Mouse (Mus musculus): ENCODE measurements around the gene Eea1. TPM values are rescaled to one million over a fixed set of nuclear protein-coding genes. Genes with fewer than 3 reads are reported as not detected.

Eea1 gene
- polyA plus RNA-seq, 1 experiment, result 1.5 TPM

GRCm38 (mm10) chr10:95991176-95991575, 50.7 kb downstream of the Eea1 start:
- Histone ChIP-seq H3K27ac (ENCODE audit: control insufficient read depth, insufficient read depth, low read length) (no peak overlapping the region), H3K27me3 (ENCODE audit: control insufficient read depth, insufficient read depth, low read length) (no peaks in the 10 kb centered on the region), H3K4me1 (replicated peaks; ENCODE audit: control insufficient read depth, insufficient read depth, low read length) (no peaks in the 10 kb centered on the region), H3K36me3 (ENCODE audit: control insufficient read depth, insufficient read depth, low read length) (no peaks in the 10 kb centered on the region), H3K4me3 (ENCODE audit: control insufficient read depth, insufficient read depth, low read length) (no peak overlapping the region)
- DNase-seq, result no peak
- 88% methylated on average over 1 of the region's 1 CpGs for WGBS
- no peak for TF ChIP-seq POLR2A (IDR thresholded peaks at IDR 0.05; ENCODE audit: control insufficient read depth, extremely low read depth, insufficient read depth, low read length, poor library complexity)
- no peak for TF ChIP-seq CTCF (IDR thresholded peaks at IDR 0.05; ENCODE audit: borderline replicate concordance, control insufficient read depth, extremely low read depth, insufficient read depth, low read length, poor library complexity)

DNA sequence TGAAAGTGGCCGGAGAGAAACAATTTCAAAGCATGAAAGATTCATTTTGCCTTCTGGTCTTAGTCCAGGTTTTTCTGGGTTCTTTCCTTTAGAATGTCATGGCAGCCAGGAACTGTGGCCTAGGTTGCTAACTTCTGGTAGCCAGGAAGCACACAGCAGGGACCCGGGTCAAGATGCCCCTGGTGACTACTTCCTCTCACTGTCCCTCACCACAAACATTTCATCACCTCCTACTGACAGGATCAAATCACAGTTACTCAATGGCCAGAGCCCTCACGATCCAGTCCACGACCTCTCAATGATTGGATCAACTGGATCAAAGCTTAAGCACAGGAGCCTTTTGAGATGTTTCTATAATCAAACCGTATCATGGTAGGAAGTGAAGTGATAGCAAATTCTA, 60.5 kb downstream of the Eea1 start:
- WGBS, result 83% methylated on average over 5 of the region's 5 CpGs
- Histone ChIP-seq H3K27me3 (ENCODE audit: control insufficient read depth, insufficient read depth, low read length) (no peaks in the 10 kb centered on the region), H3K36me3 (ENCODE audit: control insufficient read depth, insufficient read depth, low read length) (no peaks in the 10 kb centered on the region), H3K27ac (ENCODE audit: control insufficient read depth, insufficient read depth, low read length) (no peak overlapping the region), H3K4me3 (ENCODE audit: control insufficient read depth, insufficient read depth, low read length) (no peak overlapping the region), H3K4me1 (replicated peaks; ENCODE audit: control insufficient read depth, insufficient read depth, low read length) (no peaks in the 10 kb centered on the region)
- DNase-seq, result no peak
- TF ChIP-seq CTCF (IDR thresholded peaks at IDR 0.05; ENCODE audit: borderline replicate concordance, control insufficient read depth, extremely low read depth, insufficient read depth, low read length, poor library complexity) (no peak), POLR2A (IDR thresholded peaks at IDR 0.05; ENCODE audit: control insufficient read depth, extremely low read depth, insufficient read depth, low read length, poor library complexity) (no peak)

GRCm38 (mm10) chr10:96015738-96016137, 75.3 kb downstream of the Eea1 start:
- TF ChIP-seq POLR2A (IDR thresholded peaks at IDR 0.05; ENCODE audit: control insufficient read depth, extremely low read depth, insufficient read depth, low read length, poor library complexity) (no peak), CTCF (IDR thresholded peaks at IDR 0.05; ENCODE audit: borderline replicate concordance, control insufficient read depth, extremely low read depth, insufficient read depth, low read length, poor library complexity) (no peak)
- no peak overlapping the region for H3K4me3 ChIP-seq (ENCODE audit: control insufficient read depth, insufficient read depth, low read length)
- no peaks in the 10 kb centered on the region for H3K27me3 ChIP-seq (ENCODE audit: control insufficient read depth, insufficient read depth, low read length)
- no peak for DNase-seq
- H3K27ac ChIP-seq (ENCODE audit: control insufficient read depth, insufficient read depth, low read length), result no peak overlapping the region
- no peaks in the 10 kb centered on the region; the same call in 1 of the 2 replicates for H3K4me1 ChIP-seq (replicated peaks; ENCODE audit: control insufficient read depth, insufficient read depth, low read length)
- no peaks in the 10 kb centered on the region for H3K36me3 ChIP-seq (ENCODE audit: control insufficient read depth, insufficient read depth, low read length)

DNA sequence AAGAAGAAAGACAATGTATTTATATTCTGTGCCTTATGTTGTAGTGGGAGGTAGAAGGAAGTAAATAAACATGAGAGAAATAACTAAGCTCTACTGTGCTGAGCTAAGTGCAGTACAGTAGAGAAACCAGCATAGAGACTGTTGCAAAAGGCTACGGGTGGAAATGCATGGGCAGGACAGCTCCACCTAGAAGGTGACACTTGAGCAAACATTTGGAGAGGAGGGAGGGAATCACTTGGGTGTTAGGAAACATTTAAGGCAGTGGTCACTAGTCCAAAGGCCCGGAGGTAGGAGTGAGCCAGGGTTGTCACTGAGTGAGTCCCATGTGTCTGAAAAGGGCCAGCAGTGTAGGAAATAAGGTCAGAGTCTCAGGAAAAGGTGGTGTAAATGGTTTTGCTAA, 77.0 kb downstream of the Eea1 start:
- no peaks in the 10 kb centered on the region for H3K4me1 ChIP-seq (replicated peaks; ENCODE audit: control insufficient read depth, insufficient read depth, low read length)
- no peak overlapping the region for H3K4me3 ChIP-seq (ENCODE audit: control insufficient read depth, insufficient read depth, low read length)
- WGBS, result 98% methylated on average over 2 of the region's 2 CpGs
- no peaks in the 10 kb centered on the region for H3K27me3 ChIP-seq (ENCODE audit: control insufficient read depth, insufficient read depth, low read length)
- no peaks in the 10 kb centered on the region for H3K36me3 ChIP-seq (ENCODE audit: control insufficient read depth, insufficient read depth, low read length)
- TF ChIP-seq CTCF (IDR thresholded peaks at IDR 0.05; ENCODE audit: borderline replicate concordance, control insufficient read depth, extremely low read depth, insufficient read depth, low read length, poor library complexity) (no peak), POLR2A (IDR thresholded peaks at IDR 0.05; ENCODE audit: control insufficient read depth, extremely low read depth, insufficient read depth, low read length, poor library complexity) (no peak)
- DNase-seq, result no peak
- H3K27ac ChIP-seq (ENCODE audit: control insufficient read depth, insufficient read depth, low read length), result no peak overlapping the region

DNA sequence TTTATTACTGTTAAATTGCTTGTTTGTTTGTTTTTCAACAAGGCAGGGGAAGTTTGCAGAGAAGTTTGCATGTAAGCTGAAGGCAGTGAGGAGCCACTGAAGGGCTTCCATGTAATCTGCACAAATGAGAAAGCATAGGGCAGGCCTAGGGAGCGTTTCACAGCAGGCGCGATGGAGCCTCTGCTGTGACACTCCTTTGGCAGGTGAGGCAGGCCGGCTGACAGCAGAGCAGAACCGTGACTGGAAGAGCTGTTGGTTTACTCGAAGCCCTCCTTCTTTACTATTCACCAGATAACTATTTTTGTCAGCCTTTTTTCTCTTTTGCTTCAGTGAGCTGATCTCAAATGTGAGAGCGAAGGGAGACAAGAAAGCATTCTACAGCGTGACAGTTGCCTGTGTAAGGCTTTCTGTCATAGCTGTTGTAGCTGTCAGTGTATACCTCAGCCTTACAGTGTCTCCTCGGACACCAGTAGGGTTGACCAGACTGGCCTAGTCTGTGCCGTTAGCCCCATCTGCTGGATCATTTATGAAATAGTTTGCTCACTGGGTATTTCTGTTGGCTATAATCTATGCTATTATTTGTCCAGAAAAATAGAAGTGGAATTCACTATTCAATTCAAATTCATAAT, 93.0 kb downstream of the Eea1 start:
- no peak overlapping the region for H3K27ac ChIP-seq (ENCODE audit: control insufficient read depth, insufficient read depth, low read length)
- TF ChIP-seq CTCF (IDR thresholded peaks at IDR 0.05; ENCODE audit: borderline replicate concordance, control insufficient read depth, extremely low read depth, insufficient read depth, low read length, poor library complexity), result no peak
- no peak overlapping the region for H3K4me3 ChIP-seq (ENCODE audit: control insufficient read depth, insufficient read depth, low read length)
- H3K36me3 ChIP-seq (ENCODE audit: control insufficient read depth, insufficient read depth, low read length), result no peaks in the 10 kb centered on the region
- 84% methylated on average over 10 of the region's 10 CpGs for WGBS
- no peaks in the 10 kb centered on the region for H3K27me3 ChIP-seq (ENCODE audit: control insufficient read depth, insufficient read depth, low read length)
- no peaks in the 10 kb centered on the region for H3K4me1 ChIP-seq (replicated peaks; ENCODE audit: control insufficient read depth, insufficient read depth, low read length)
- no peak for DNase-seq

- no peaks in the 10 kb centered on the region for H3K36me3 ChIP-seq (ENCODE audit: control insufficient read depth, insufficient read depth, low read length)
- H3K27me3 ChIP-seq (ENCODE audit: control insufficient read depth, insufficient read depth, low read length), result no peaks in the 10 kb centered on the region
- DNase-seq, result no peak
- H3K4me3 ChIP-seq (ENCODE audit: control insufficient read depth, insufficient read depth, low read length), result no peak overlapping the region
- TF ChIP-seq POLR2A (IDR thresholded peaks at IDR 0.05; ENCODE audit: control insufficient read depth, extremely low read depth, insufficient read depth, low read length, poor library complexity), result no peak
- TF ChIP-seq CTCF (IDR thresholded peaks at IDR 0.05; ENCODE audit: borderline replicate concordance, control insufficient read depth, extremely low read depth, insufficient read depth, low read length, poor library complexity), result no peak
- H3K27ac ChIP-seq (ENCODE audit: control insufficient read depth, insufficient read depth, low read length), result no peak overlapping the region
- no peaks in the 10 kb centered on the region for H3K4me1 ChIP-seq (replicated peaks; ENCODE audit: control insufficient read depth, insufficient read depth, low read length)
- 91% methylated on average over 3 of the region's 3 CpGs for WGBS
Observed at GRCm38 (mm10) chr10:96034106-96034505, 93.7 kb downstream of the Eea1 start.

DNA sequence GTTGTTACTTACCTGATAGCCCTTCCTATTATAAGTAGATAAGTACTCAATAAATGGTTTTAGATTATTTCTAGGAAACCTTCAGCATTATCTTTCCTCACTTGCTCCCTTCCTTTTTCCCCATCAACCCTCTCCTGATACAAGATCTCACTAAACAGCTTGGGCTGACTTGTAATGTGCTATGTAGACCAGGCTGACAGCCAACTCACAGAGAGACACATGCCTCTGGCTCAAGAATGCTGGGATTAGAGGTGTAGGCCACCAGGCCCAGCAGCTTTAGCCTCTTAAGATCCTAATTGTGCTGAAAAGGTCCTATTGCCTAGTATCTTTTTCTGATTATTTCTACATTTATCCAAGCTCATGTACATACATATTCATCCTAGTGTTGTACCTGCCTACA, 95.5 kb downstream of the Eea1 start:
- DNase-seq, result no peak
- Histone ChIP-seq H3K4me1 (replicated peaks; ENCODE audit: control insufficient read depth, insufficient read depth, low read length) (no peaks in the 10 kb centered on the region), H3K36me3 (ENCODE audit: control insufficient read depth, insufficient read depth, low read length) (no peaks in the 10 kb centered on the region)

More for the DNA sequence above, 95.5 kb downstream of the Eea1 start:
- Histone ChIP-seq H3K27me3 (ENCODE audit: control insufficient read depth, insufficient read depth, low read length) (no peaks in the 10 kb centered on the region), H3K27ac (ENCODE audit: control insufficient read depth, insufficient read depth, low read length) (no peak overlapping the region), H3K4me3 (ENCODE audit: control insufficient read depth, insufficient read depth, low read length) (no peak overlapping the region)
- no peak for TF ChIP-seq POLR2A (IDR thresholded peaks at IDR 0.05; ENCODE audit: control insufficient read depth, extremely low read depth, insufficient read depth, low read length, poor library complexity)
- no peak for TF ChIP-seq CTCF (IDR thresholded peaks at IDR 0.05; ENCODE audit: borderline replicate concordance, control insufficient read depth, extremely low read depth, insufficient read depth, low read length, poor library complexity)
